Mouse (Mus musculus) myocyte (in vitro differentiated cells): Measurements from ENCODE around the gene Nek11. TPM values are rescaled to one million over a fixed set of nuclear protein-coding genes. Genes with fewer than 3 reads are reported as not detected.
A peak's percentile ranks its signal among the peaks of the same experiment; 100 is the strongest.

Source experiments
- H3K27me3 ChIP-seq: one replicate; pipeline ENCODE4 v1.6.1; 2011; ENCODE audit not compliant: control insufficient read depth, insufficient read depth, insufficient read length
- H3K36me3 ChIP-seq: one replicate; pipeline ENCODE4 v1.6.1; 2011; ENCODE audit not compliant: control insufficient read depth, insufficient read depth
- H3K4me2 ChIP-seq: one replicate; pipeline ENCODE4 v1.6.1; 2011; ENCODE audit warnings: low read depth, control low read depth
- H3K4me3 ChIP-seq: one replicate; pipeline ENCODE4 v1.5.1; 2011; ENCODE audit warnings: mild to moderate bottlenecking, control low read depth, moderate library complexity
- H3K79me2 ChIP-seq: one replicate; pipeline ENCODE4 v1.6.1; 2011; ENCODE audit not compliant: control insufficient read depth, insufficient read depth
- H3ac ChIP-seq: one replicate; pipeline ENCODE4 v1.6.1; 2011; ENCODE audit not compliant: control insufficient read depth, insufficient read length
- CEBPB ChIP-seq: IDR thresholded peaks from 2 replicates; pipeline ENCODE4 v1.6.1; 2011; ENCODE audit warnings: mild to moderate bottlenecking, moderate library complexity; ENCODE audit not compliant: poor library complexity, insufficient read depth, severe bottlenecking
- E2F4 ChIP-seq: IDR thresholded peaks from one replicate; pipeline ENCODE4 v1.6.1; 2011; ENCODE audit warnings: mild to moderate bottlenecking, control low read depth, moderate library complexity; ENCODE audit not compliant: insufficient read depth
- MAX ChIP-seq: IDR thresholded peaks from one replicate; pipeline ENCODE4 v1.6.1; 2011; ENCODE audit warnings: low read depth, mild to moderate bottlenecking, control low read depth
- MYOD1 ChIP-seq, 3 experiments: IDR thresholded peaks; one replicate each; pipeline ENCODE4 v1.6.1; 2011; ENCODE audit warnings: control low read depth in 2 of 3, low read depth in 2 of 3, mild to moderate bottlenecking in 2 of 3, moderate library complexity in 1 of 3; ENCODE audit not compliant: insufficient read length in 2 of 3, control insufficient read depth in 1 of 3
- MYOG ChIP-seq, 3 experiments: IDR thresholded peaks; one replicate each; pipeline ENCODE4 v1.6.1; 2011; ENCODE audit warnings: control low read depth in 2 of 3, low read depth in 2 of 3, mild to moderate bottlenecking in 2 of 3; ENCODE audit not compliant: insufficient read length in 2 of 3, control insufficient read depth in 1 of 3, insufficient read depth in 1 of 3
- POLR2A ChIP-seq: IDR thresholded peaks from one replicate; pipeline ENCODE4 v1.6.1; 2011; ENCODE audit warnings: low read depth, mild to moderate bottlenecking, control low read depth, moderate library complexity; ENCODE audit not compliant: insufficient read length
- POLR2AphosphoS2 ChIP-seq: IDR thresholded peaks from one replicate; pipeline ENCODE4 v1.6.1; 2011; ENCODE audit warnings: low read depth, control low read depth; ENCODE audit not compliant: insufficient read length
- REST ChIP-seq: IDR thresholded peaks from one replicate; pipeline ENCODE4 v1.6.1; 2011; ENCODE audit warnings: mild to moderate bottlenecking, control low read depth, moderate library complexity; ENCODE audit not compliant: insufficient read depth, insufficient read length
- SRF ChIP-seq: IDR thresholded peaks from one replicate; pipeline ENCODE4 v1.6.1; 2011; ENCODE audit warnings: low read depth; ENCODE audit not compliant: control insufficient read depth, insufficient read length
- TCF12 ChIP-seq: IDR thresholded peaks from one replicate; pipeline ENCODE4 v1.6.1; 2011; ENCODE audit warnings: mild to moderate bottlenecking, control low read depth; ENCODE audit not compliant: poor library complexity, insufficient read depth, severe bottlenecking
- TCF3 ChIP-seq: IDR thresholded peaks from one replicate; pipeline ENCODE4 v1.6.1; 2011; ENCODE audit warnings: low read depth, control low read depth; ENCODE audit not compliant: insufficient read length
- USF1 ChIP-seq: IDR thresholded peaks from one replicate; pipeline ENCODE4 v1.6.1; 2011; ENCODE audit warnings: low read depth, mild to moderate bottlenecking, control low read depth, moderate library complexity
- polyA plus RNA-seq: library from polyadenylated mRNA; unstranded; fragments of >200 nt; fragmentation: generic; extraction: Trizol; gene quantifications from one replicate; pipeline ENCODE4 v1.2.1, GENCODE M21; 2012; ENCODE audit warnings: missing spikeins

Gene Nek11
- polyA plus RNA-seq, 1 experiment: 0.05 TPM

DNA sequence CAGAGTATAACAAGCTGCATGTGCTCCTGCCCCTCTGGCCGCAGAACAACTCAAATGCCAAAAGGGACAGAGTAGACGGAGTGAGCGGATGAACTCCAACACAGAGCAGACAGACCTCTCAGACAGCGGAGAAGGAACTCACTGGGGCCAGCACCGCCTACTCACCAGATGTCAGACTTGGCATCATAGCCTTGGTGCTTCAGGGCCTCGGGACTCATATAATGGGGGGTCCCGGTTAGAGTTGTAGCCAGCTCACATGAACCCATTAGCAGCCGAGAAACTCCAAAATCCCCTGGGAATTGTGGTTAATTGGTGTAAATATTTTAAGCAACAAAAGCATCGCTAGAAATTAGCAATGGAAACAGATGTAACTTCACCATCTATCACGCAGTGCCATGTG, 82.1 kb downstream of the Nek11 start:
- no peak overlapping the region for H3ac ChIP-seq
- no peaks in the 10 kb centered on the region for H3K36me3 ChIP-seq
- H3K4me3 ChIP-seq: no peak overlapping the region
- no peak for TF ChIP-seq TCF12
- TF ChIP-seq MYOG (IDR thresholded peaks at IDR 0.05; ENCODE audit: control insufficient read depth in 1 of 3, insufficient read depth in 1 of 3, insufficient read length in 2 of 3, low read depth in 2 of 3): no peak
- TF ChIP-seq E2F4: no peak
- no peak for TF ChIP-seq SRF
- no peak for TF ChIP-seq POLR2A
- no peak for TF ChIP-seq MYOD1 (IDR thresholded peaks at IDR 0.05; ENCODE audit: control insufficient read depth in 1 of 3, insufficient read length in 2 of 3, low read depth in 2 of 3)
- TF ChIP-seq POLR2AphosphoS2: no peak
- TF ChIP-seq MAX: no peak
- no peak for TF ChIP-seq CEBPB
- no peak for TF ChIP-seq USF1
- no peak for TF ChIP-seq REST
- no peak for TF ChIP-seq TCF3
- no peaks in the 10 kb centered on the region for H3K27me3 ChIP-seq
- no peak overlapping the region for H3K4me2 ChIP-seq
- no peaks in the 10 kb centered on the region for H3K79me2 ChIP-seq

DNA sequence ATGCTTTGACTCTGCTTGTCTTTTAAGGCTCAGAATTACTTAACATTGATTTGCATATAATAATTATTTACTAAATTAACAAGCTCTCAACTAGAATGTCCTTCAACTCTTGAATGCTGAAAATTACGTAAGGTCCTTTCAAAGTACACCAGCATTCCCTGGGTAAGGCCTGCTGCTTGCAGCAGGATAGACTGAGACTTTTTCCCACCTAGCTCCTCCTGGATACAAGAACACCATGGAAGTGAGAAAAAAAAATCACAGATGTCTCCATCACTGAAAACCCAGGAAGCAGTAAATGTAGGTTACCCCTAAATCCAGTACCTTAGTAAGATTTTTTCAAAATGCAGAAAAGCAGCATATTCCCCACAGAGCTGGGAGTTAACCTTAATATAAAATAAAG, 82.6 kb downstream of the Nek11 start:
- no peaks in the 10 kb centered on the region for H3K27me3 ChIP-seq
- H3ac ChIP-seq: no peak overlapping the region
- H3K4me3 ChIP-seq: no peak overlapping the region
- H3K36me3 ChIP-seq: no peaks in the 10 kb centered on the region
- H3K4me2 ChIP-seq: no peak overlapping the region
- no peaks in the 10 kb centered on the region for H3K79me2 ChIP-seq
- TF ChIP-seq POLR2AphosphoS2: no peak
- no peak for TF ChIP-seq TCF12
- no peak for TF ChIP-seq USF1

DNA sequence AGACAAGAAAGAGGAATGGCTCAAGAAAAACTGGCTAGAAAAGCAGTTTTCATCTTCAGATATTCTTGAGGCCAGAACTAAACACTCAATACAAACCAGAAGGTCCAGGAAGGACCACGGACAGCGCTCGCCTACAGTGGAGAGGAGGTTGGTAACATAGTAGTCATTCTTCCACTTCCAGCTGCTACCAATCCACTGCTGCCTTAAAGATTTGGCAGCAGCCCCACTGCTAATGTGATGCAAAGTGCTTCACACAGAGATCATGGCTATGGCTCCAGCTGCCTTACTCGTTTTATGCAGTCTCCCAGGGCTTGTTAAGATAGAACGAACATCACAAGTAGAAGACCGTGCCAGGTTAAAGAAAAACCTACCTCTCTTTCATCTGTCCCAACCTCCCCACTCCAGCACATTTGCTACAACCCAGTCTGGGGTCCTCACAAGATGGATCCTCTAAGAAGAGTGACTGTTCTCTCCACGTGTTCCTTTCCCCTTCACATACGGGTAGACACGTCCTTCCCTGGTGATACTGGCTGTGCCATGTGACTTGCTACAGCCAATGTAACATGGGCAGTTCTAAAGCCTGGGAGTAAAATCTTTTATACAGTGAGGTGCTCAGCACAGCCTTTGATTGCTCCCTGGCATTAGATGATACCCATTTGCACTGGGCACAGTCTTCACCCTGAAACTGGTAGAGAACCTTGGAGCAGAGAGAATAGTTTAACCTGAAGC, 85.6 kb downstream of the Nek11 start:
- no peaks in the 10 kb centered on the region for H3K27me3 ChIP-seq
- H3ac ChIP-seq: no peak overlapping the region
- no peaks in the 10 kb centered on the region for H3K36me3 ChIP-seq
- peak; percentile 64 for TF ChIP-seq REST
- no peak for TF ChIP-seq POLR2AphosphoS2
- no peak for TF ChIP-seq MYOG (IDR thresholded peaks at IDR 0.05; ENCODE audit: control insufficient read depth in 1 of 3, insufficient read depth in 1 of 3, insufficient read length in 2 of 3, low read depth in 2 of 3)
- no peak overlapping the region for H3K4me3 ChIP-seq
- no peak overlapping the region for H3K4me2 ChIP-seq
- no peaks in the 10 kb centered on the region for H3K79me2 ChIP-seq

- Histone ChIP-seq H3K36me3 (no peaks in the 10 kb centered on the region), H3K27me3 (no peaks in the 10 kb centered on the region), H3K4me3 (no peak overlapping the region), H3ac (no peak overlapping the region), H3K4me2 (no peak overlapping the region), H3K79me2 (no peaks in the 10 kb centered on the region)
- TF ChIP-seq REST (no peak), MAX (no peak), MYOG (IDR thresholded peaks at IDR 0.05; ENCODE audit: control insufficient read depth in 1 of 3, insufficient read depth in 1 of 3, insufficient read length in 2 of 3, low read depth in 2 of 3) (no peak), TCF12 (no peak)
These were observed 89.3 kb downstream of the Nek11 start for GRCm38 (mm10) chr9:105306042-105306441.

GRCm38 (mm10) chr9:105302230-105302629, 93.1 kb downstream of the Nek11 start:
- Histone ChIP-seq H3K4me2 (no peak overlapping the region), H3K79me2 (no peaks in the 10 kb centered on the region), H3ac (no peak overlapping the region), H3K36me3 (no peaks in the 10 kb centered on the region), H3K27me3 (no peaks in the 10 kb centered on the region), H3K4me3 (no peak overlapping the region)
- no peak for TF ChIP-seq MYOG (IDR thresholded peaks at IDR 0.05; ENCODE audit: control insufficient read depth in 1 of 3, insufficient read depth in 1 of 3, insufficient read length in 2 of 3, low read depth in 2 of 3)
- no peak for TF ChIP-seq TCF12
- TF ChIP-seq E2F4: no peak
- TF ChIP-seq SRF: no peak
- no peak for TF ChIP-seq USF1
- TF ChIP-seq MAX: no peak
- no peak for TF ChIP-seq TCF3
- TF ChIP-seq CEBPB: no peak
- TF ChIP-seq MYOD1 (IDR thresholded peaks at IDR 0.05; ENCODE audit: control insufficient read depth in 1 of 3, insufficient read length in 2 of 3, low read depth in 2 of 3): no peak
- TF ChIP-seq POLR2AphosphoS2: no peak
